Mouse (Mus musculus) thymus, postnatal 14 days (tissue): ENCODE data around the gene Qser1.

ENCODE experiments used
- DNase-seq: peaks from one replicate; pipeline ENCODE4 v3.0.0; 2021

Gene Qser1

DNA sequence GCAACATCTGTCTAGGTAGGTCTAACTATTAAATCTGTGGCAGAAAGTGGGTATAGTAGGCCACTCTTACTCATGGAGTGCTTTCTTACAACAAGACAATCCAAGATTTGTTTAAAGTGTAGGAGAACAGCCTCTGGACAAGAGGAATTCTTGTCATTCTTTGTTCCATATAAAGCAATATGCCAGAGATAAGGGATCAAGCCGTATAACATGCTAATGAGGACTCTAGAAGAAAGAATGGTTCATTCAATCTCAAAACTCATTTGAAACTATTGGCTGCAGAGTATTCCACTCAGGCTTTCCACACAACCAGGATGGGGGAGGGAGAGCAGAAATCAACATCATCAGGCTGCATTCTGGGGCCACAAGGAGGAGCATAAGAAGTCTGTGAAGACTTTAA lies 89.2 kb downstream of the Qser1 start:
- DNase-seq, result no peak

DNA sequence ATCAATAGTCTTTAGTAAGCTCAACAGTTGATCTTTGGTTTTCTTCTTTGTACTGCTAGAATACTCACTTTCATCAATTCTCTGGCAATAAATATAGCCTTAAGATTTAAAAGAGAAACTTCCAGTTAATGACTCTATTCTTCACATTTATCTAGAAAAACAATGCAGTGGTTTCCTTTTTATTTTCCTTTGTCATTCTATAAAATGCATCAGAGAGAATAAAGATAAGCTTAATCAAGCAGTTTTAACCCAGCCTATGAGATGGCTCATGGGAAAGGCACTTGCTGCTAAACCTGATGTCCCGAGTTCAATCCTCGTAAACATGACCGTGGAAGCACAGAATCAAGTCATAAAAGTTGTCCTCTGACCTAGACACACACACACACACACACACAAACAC lies 94.5 kb downstream of the Qser1 start:
- no peak for DNase-seq

GRCm38 (mm10) chr2:104717827-104718226 lies 98.7 kb downstream of the Qser1 start:
- DNase-seq, result no peak

- no peak for DNase-seq
These were observed 99.3 kb downstream of the Qser1 start for GRCm38 (mm10) chr2:104717231-104717735.

DNA sequence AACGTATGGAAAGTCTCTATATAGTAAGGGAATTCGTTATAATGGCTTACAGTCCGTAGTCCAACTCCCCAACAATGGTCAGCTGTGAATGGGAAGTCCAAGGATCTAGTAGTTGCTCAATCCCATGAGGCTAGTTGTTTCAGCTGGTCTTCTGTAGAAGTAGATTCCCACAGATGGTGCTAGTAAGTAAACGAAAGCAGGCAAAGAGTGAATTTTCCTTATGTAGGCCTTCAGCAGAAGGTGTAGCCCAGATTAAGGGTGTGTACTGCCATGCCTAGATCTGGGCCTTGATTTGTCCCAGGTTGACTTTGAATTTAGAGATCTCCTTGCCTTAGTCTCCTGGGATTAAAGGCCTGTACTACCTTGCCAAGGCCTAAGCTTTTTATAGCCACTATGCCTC lies 100.3 kb downstream of the Qser1 start, which contains the start of gene Pin1rt1:
Gene Pin1rt1, minus strand, starts transcription at position 101 of the 400 bp plus-strand sequence.
- no peak for DNase-seq

DNA sequence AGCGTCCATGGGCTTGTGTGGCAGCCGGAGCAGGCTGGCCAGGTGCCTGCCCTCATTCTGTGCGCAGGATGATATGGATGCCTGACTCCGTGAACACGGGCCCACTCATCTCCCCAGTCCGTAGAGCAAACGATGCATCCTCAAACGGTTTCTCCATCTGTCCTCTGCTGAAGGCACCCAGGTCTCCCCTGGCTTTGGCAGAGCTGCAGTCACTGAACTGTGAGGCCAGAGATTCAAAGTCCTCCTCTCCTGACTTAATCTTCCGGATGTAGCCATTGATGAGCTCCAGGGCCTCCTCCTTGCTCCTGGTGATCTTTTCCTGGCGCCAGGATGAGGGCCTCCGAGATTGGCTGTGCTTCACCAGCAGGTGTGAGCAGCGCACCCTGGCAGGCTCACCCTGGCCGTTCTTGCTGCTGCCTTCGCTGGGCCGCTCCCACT lies 102.3 kb downstream of the Qser1 start:
- no peak for DNase-seq

GRCm38 (mm10) chr2:104712486-104712809 lies 104.1 kb downstream of the Qser1 start:
- DNase-seq, result no peak

GRCm38 (mm10) chr2:104711585-104712485 lies 104.7 kb downstream of the Qser1 start, which contains the start of gene Tcp11l1:
TSS of gene Tcp11l1 (minus strand) at chr2:104712169.
- DNase-seq, result peak; percentile 31

GRCm38 (mm10) chr2:104710670-104711370 lies 105.7 kb downstream of the Qser1 start:
- DNase-seq, result no peak

DNA sequence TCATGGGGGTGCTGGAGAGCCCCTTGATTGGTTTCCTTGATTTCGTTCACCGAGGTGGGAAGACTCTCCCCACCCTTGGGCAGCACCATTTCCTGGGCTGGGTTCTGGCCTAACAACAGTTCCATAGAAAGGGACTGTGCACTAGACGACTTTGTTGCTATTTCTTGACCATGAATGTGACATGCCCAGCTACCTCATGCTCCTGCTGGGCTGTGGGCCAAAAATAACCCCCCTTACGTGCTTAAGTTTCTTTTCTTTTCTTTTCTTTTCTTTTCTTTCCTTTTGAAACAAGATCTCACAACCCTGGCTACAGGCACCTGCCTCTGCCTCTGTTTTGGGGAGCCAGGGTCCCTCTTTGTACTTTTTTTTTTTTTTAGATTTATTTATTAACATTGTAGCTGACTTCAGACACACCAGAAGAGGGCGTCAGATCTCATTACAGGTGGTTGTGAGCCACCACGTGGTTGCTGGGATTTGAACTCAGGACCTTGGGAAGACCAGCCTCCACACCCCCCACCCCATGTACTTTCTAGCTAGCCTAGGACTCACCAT lies 106.7 kb downstream of the Qser1 start:
- DNase-seq, result no peak
